Comparison of ENCODE assay signal across 18 mouse cellular contexts in the genomic region with DNA sequence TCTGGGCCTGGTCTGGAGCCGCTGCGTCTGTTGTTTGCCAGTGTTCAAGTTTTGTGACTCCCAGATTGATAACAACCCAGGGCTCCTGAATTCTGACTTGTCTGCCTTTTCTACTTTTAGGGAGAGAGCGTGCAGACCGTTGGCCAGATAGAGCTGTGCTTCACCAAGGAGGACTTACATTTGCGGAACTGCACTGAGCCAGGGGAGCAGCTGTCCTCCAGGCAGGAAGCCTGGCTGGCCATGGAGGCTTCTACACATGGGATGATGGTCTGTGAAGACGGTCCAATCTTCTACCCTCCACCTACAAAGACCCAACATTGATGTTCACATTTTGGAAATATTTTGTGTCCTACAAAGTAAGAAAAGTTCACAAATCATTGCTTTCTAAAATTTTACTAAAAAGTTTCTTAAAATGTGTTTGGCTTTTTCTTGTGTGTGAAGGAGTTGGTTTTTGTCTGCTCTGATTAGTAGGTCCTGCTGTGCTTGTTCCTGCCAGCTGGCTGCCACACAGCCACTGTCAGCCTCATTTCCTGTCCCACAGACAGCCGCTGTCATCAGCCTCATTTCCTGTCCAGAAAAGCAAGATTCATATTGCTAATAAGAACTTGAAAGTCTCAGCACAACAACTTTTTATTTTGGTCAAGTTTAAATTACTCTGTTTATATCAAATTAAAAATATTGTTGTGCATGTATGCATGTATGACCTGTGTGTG. TPM values are rescaled to one million over a fixed set of nuclear protein-coding genes. Genes with fewer than 3 reads are reported as not detected.
DNase-seq lines count a peak whose midpoint lies in the region; ATAC-seq and TF ChIP-seq lines count a peak whose summit lies in the region.
"Not testable (repeated sequence)": the region's sequence is repeated elsewhere in the genome, so short reads cannot be mapped to it uniquely, and the experiment has no call there.
"Had no signal": no experiment of that assay in that cellular context is flagged by ENCODE, and none has a peak within 500 bp of the region (broad histone marks: within the 10 kb centered on the region; RNA-seq: fewer than 3 reads in every experiment).

No protein-coding gene starts in this region.

- DNase-seq in heart, postnatal 0 days (ENCODE audit: low spot score); hindbrain, postnatal 0 days (ENCODE audit: low spot score): not testable (repeated sequence)

- not testable (repeated sequence) for H3K9me3 ChIP-seq in heart, postnatal 0 days (replicated peaks; ENCODE audit: control insufficient read depth, low read length); hindbrain, postnatal 0 days (ENCODE audit: low read length); lung, embryonic 16.5 days (ENCODE audit: control insufficient read depth, low read length)

- not testable (repeated sequence) for TF ChIP-seq CTCF in heart, postnatal 0 days (IDR thresholded peaks at IDR 0.05; ENCODE audit: low read depth); hindbrain, postnatal 0 days (IDR thresholded peaks at IDR 0.05; ENCODE audit: low read depth)

- H3K4me2 ChIP-seq in heart, postnatal 0 days (ENCODE audit: low read depth, low read length); hindbrain, postnatal 0 days (ENCODE audit: low read depth, low read length); lung, embryonic 16.5 days (ENCODE audit: low read depth, low read length): not testable (repeated sequence)

- not testable (repeated sequence) for TF ChIP-seq EP300 in heart, postnatal 0 days (IDR thresholded peaks at IDR 0.05; ENCODE audit: low read depth)

- not testable (repeated sequence) for H3K4me3 ChIP-seq in heart, postnatal 0 days (ENCODE audit: low read depth, low read length); hindbrain, postnatal 0 days (ENCODE audit: low read length); lung, embryonic 16.5 days (ENCODE audit: low read length)

- WGBS in heart, postnatal 0 days: no CpG with 5 or more reads among the region's 7 CpGs
- WGBS in hindbrain, postnatal 0 days: no CpG with 5 or more reads among the region's 7 CpGs
- WGBS in lung, embryonic 16.5 days: 80% methylated on average over 1 of the region's 7 CpGs

- not testable (repeated sequence) for H3K27me3 ChIP-seq in heart, postnatal 0 days (ENCODE audit: control insufficient read depth, insufficient read depth, low read length); hindbrain, postnatal 0 days (ENCODE audit: insufficient read depth, low read length); lung, embryonic 16.5 days (ENCODE audit: control insufficient read depth, insufficient read depth, low read depth, low read length)

- H3K4me1 ChIP-seq in heart, postnatal 0 days (ENCODE audit: control insufficient read depth, insufficient read depth); hindbrain, postnatal 0 days (ENCODE audit: insufficient read depth, low read length); lung, embryonic 16.5 days (replicated peaks; ENCODE audit: control insufficient read depth, insufficient read depth, low read length): not testable (repeated sequence)

- H3K9ac ChIP-seq in heart, postnatal 0 days (replicated peaks; ENCODE audit: low read depth, low read length); hindbrain, postnatal 0 days (replicated peaks; ENCODE audit: low read length); lung, embryonic 16.5 days (ENCODE audit: low read length): not testable (repeated sequence)

- H3K27ac ChIP-seq in heart, postnatal 0 days (ENCODE audit: low read depth); hindbrain, postnatal 0 days; lung, embryonic 16.5 days (ENCODE audit: low read length): not testable (repeated sequence)

- not testable (repeated sequence) for H3K36me3 ChIP-seq in heart, postnatal 0 days (replicated peaks; ENCODE audit: control insufficient read depth, insufficient read depth, low read length); hindbrain, postnatal 0 days (ENCODE audit: insufficient read depth, low read length); lung, embryonic 16.5 days (ENCODE audit: control insufficient read depth, insufficient read depth, low read length)

- ATAC-seq in CD4-positive, CD25-positive, alpha-beta regulatory T cell, adult 4 months: peak; percentile 98
- peak; percentile 82 for ATAC-seq in cerebellum, adult (ENCODE audit: insufficient number of reproducible peaks, low FRiP score, low TSS enrichment)
- peak; percentile 11; the same call in 1 of the 2 replicates for ATAC-seq in heart, postnatal 0 days (ENCODE audit: insufficient read depth, low read depth)
- ATAC-seq in hindbrain, postnatal 0 days: peak; percentile 68; the same call in 1 of the 2 replicates
- peak; percentile 70 for ATAC-seq in lung, embryonic 16.5 days (ENCODE audit: low read depth)
- peak; percentile 68 for ATAC-seq in megakaryocyte, adult 5-6 weeks (ENCODE audit: poor library complexity, severe bottlenecking)

RNA-seq across cellular contexts. Expression of a gene that starts 19.2 kb away (rescaled TPM):
- 1 to 10 TPM in 1 of 2 experiments, under 1 TPM in 1; 0.39 to 1.5 TPM for polyA plus RNA-seq in CD4-positive, CD25-positive, alpha-beta regulatory T cell, adult 4 months (2017; shearing (Covaris generic))
- not detected in 2 replicates for total RNA-seq in heart, postnatal 0 days (2014; rRNA removed; ENCODE audit: low replicate concordance)
- polyA plus RNA-seq in heart, postnatal 0 days (2015; fragmentation: Nextera tagmentation; extraction: Ambion mirVana): 0.05 and 0.10 TPM in 2 replicates
- 6.1 and 7.2 TPM in 2 replicates for total RNA-seq in hindbrain, postnatal 0 days (2014; rRNA removed)
- polyA plus RNA-seq in hindbrain, postnatal 0 days (2015; fragmentation: Nextera tagmentation; extraction: Ambion mirVana): 0.54 TPM in 1 of 2 replicates, not detected in the other
- polyA plus RNA-seq in lung, embryonic 16.5 days (2015; fragmentation: Nextera tagmentation; extraction: Ambion mirVana): 0.33 and 0.52 TPM in 2 replicates
- total RNA-seq in megakaryocyte, adult 5-6 weeks (2015): not detected in 2 replicates
- not detected in 2 replicates for total RNA-seq in megakaryocyte, adult 5-6 weeks (2017)
- total RNA-seq: adrenal gland, adult 18-20 months; adrenal gland, postnatal 14 days; MEL had no signal

RNA-seq across cellular contexts. Expression of a gene that starts 27.4 kb away (rescaled TPM):
- polyA plus RNA-seq in CD4-positive, CD25-positive, alpha-beta regulatory T cell, adult 4 months (2017; shearing (Covaris generic)): not detected
- not detected in 2 replicates for total RNA-seq in heart, postnatal 0 days (2014; rRNA removed; ENCODE audit: low replicate concordance)
- not detected in 2 replicates for polyA plus RNA-seq in heart, postnatal 0 days (2015; fragmentation: Nextera tagmentation; extraction: Ambion mirVana)
- not detected in 2 replicates for total RNA-seq in hindbrain, postnatal 0 days (2014; rRNA removed)
- polyA plus RNA-seq in hindbrain, postnatal 0 days (2015; fragmentation: Nextera tagmentation; extraction: Ambion mirVana): 0.20 and 0.44 TPM in 2 replicates
- not detected in 2 replicates for polyA plus RNA-seq in lung, embryonic 16.5 days (2015; fragmentation: Nextera tagmentation; extraction: Ambion mirVana)
- 0.75 and 0.91 TPM in 2 replicates for total RNA-seq in megakaryocyte, adult 5-6 weeks (2015)
- 0.44 and 1.9 TPM in 2 replicates for total RNA-seq in megakaryocyte, adult 5-6 weeks (2017)
- total RNA-seq: adrenal gland, adult 18-20 months; adrenal gland, adult 8-10 months; adrenal gland, postnatal 14 days; adrenal gland, postnatal 36 days; ES-E14; forebrain, postnatal 0 days; MEL had no signal
- polyA plus RNA-seq: embryonic facial prominence, embryonic 10.5 days; embryonic facial prominence, embryonic 12.5 days; embryonic facial prominence, embryonic 14.5 days; forebrain, embryonic 11.5 days; forebrain, embryonic 15.5 days had no signal

RNA-seq across cellular contexts. Expression of a gene that starts 27.5 kb away (rescaled TPM):
- 100 to 1,000 TPM; 316 to 396 TPM for polyA plus RNA-seq in CD4-positive, CD25-positive, alpha-beta regulatory T cell, adult 4 months (2017; shearing (Covaris generic))
- total RNA-seq in heart, postnatal 0 days (2014; rRNA removed; ENCODE audit: low replicate concordance): 106 and 142 TPM in 2 replicates
- 331 and 343 TPM in 2 replicates for polyA plus RNA-seq in heart, postnatal 0 days (2015; fragmentation: Nextera tagmentation; extraction: Ambion mirVana)
- total RNA-seq in hindbrain, postnatal 0 days (2014; rRNA removed): 12.5 and 24.9 TPM in 2 replicates
- 150 and 167 TPM in 2 replicates for polyA plus RNA-seq in hindbrain, postnatal 0 days (2015; fragmentation: Nextera tagmentation; extraction: Ambion mirVana)
- polyA plus RNA-seq in lung, embryonic 16.5 days (2015; fragmentation: Nextera tagmentation; extraction: Ambion mirVana): 287 and 340 TPM in 2 replicates
- total RNA-seq in megakaryocyte, adult 5-6 weeks (2015): 537 and 608 TPM in 2 replicates
- 516 and 643 TPM in 2 replicates for total RNA-seq in megakaryocyte, adult 5-6 weeks (2017)

RNA-seq across cellular contexts. Expression of a gene that starts 37.0 kb away (rescaled TPM):
- polyA plus RNA-seq in CD4-positive, CD25-positive, alpha-beta regulatory T cell, adult 4 months (2017; shearing (Covaris generic)): 10 to 100 TPM; 52.7 to 56.8 TPM
- 14.6 and 15.7 TPM in 2 replicates for total RNA-seq in heart, postnatal 0 days (2014; rRNA removed; ENCODE audit: low replicate concordance)
- polyA plus RNA-seq in heart, postnatal 0 days (2015; fragmentation: Nextera tagmentation; extraction: Ambion mirVana): 16.2 and 16.3 TPM in 2 replicates
- total RNA-seq in hindbrain, postnatal 0 days (2014; rRNA removed): 38.2 and 40.7 TPM in 2 replicates
- polyA plus RNA-seq in hindbrain, postnatal 0 days (2015; fragmentation: Nextera tagmentation; extraction: Ambion mirVana): 49.7 and 52.7 TPM in 2 replicates
- 51.3 and 52.5 TPM in 2 replicates for polyA plus RNA-seq in lung, embryonic 16.5 days (2015; fragmentation: Nextera tagmentation; extraction: Ambion mirVana)
- 31.4 and 37.1 TPM in 2 replicates for total RNA-seq in megakaryocyte, adult 5-6 weeks (2015)
- 31.0 and 31.2 TPM in 2 replicates for total RNA-seq in megakaryocyte, adult 5-6 weeks (2017)

RNA-seq across cellular contexts. Expression of a gene that starts 49.5 kb away (rescaled TPM):
- polyA plus RNA-seq in CD4-positive, CD25-positive, alpha-beta regulatory T cell, adult 4 months (2017; shearing (Covaris generic)): 10 to 100 TPM; 26.6 to 37.2 TPM
- 72.9 and 74.7 TPM in 2 replicates for total RNA-seq in heart, postnatal 0 days (2014; rRNA removed; ENCODE audit: low replicate concordance)
- polyA plus RNA-seq in heart, postnatal 0 days (2015; fragmentation: Nextera tagmentation; extraction: Ambion mirVana): 99.8 and 100 TPM in 2 replicates
- 27.4 and 35.5 TPM in 2 replicates for total RNA-seq in hindbrain, postnatal 0 days (2014; rRNA removed)
- 54.3 and 56.4 TPM in 2 replicates for polyA plus RNA-seq in hindbrain, postnatal 0 days (2015; fragmentation: Nextera tagmentation; extraction: Ambion mirVana)
- 48.9 TPM in 2 replicates for polyA plus RNA-seq in lung, embryonic 16.5 days (2015; fragmentation: Nextera tagmentation; extraction: Ambion mirVana)
- 20.1 and 21.4 TPM in 2 replicates for total RNA-seq in megakaryocyte, adult 5-6 weeks (2015)
- total RNA-seq in megakaryocyte, adult 5-6 weeks (2017): 28.4 and 46.1 TPM in 2 replicates

Comparison
In these comparisons a context has a peak if more than half of its experiments do, and no peak if none do; other contexts are left out.
1. ATAC-seq: peak in every context shown above with its lines; median percentile 98 in CD4-positive, CD25-positive, alpha-beta regulatory T cell, adult 4 months; 82 in cerebellum, adult; 70 in lung, embryonic 16.5 days; 68 in hindbrain, postnatal 0 days; 68 in megakaryocyte, adult 5-6 weeks; 11 in heart, postnatal 0 days.